Comparison of ENCODE assay signal across 8 mouse cellular contexts in the genomic region with DNA sequence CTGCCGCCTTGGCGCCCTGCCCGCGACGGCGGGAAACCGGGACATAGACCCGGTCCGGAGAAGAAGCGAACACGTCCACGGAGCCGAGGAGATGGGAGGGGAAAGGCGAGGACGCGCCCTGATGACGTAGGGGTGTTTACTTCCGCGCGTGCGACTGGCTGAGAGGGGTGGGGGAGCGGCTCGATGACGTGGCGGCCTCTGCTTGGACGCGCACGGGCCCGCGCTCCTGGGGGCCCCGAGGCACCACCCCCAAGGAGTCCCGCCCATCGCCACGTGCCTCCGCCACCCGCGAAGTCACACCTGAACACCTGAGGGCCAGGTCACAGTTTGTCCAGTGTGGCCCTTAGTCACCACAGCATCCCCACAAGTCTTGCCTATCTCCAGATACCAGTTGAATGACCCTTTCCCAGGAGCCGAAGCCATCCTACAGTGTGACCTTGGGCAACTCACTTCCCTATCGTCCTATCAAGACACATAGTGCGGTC. TPM values are rescaled to one million over a fixed set of nuclear protein-coding genes. Genes with fewer than 3 reads are reported as not detected.
DNase-seq lines count a peak whose midpoint lies in the region; ATAC-seq and TF ChIP-seq lines count a peak whose summit lies in the region.

A gene (minus strand): TSS at position 242 of the 485 bp plus-strand sequence.

- ATAC-seq in embryonic facial prominence, embryonic 14.5 days (ENCODE audit: low read depth): peak; percentile 94
- peak; percentile 95 for ATAC-seq in limb, embryonic 14.5 days (ENCODE audit: low FRiP score, low read depth)
- ATAC-seq in midbrain, postnatal 0 days (ENCODE audit: low FRiP score): peak; percentile 94

- no peaks in the 10 kb centered on the region for H3K27me3 ChIP-seq in embryonic facial prominence, embryonic 14.5 days (replicated peaks; ENCODE audit: control insufficient read depth, insufficient read depth, low read length)
- no peaks in the 10 kb centered on the region for H3K27me3 ChIP-seq in limb, embryonic 14.5 days (ENCODE audit: control insufficient read depth, insufficient read depth, low read length)
- no peaks in the 10 kb centered on the region for H3K27me3 ChIP-seq in midbrain, postnatal 0 days (ENCODE audit: insufficient read depth, low read length)

- TF ChIP-seq CTCF in midbrain, postnatal 0 days (IDR thresholded peaks at IDR 0.05): no peak

- H3K36me3 ChIP-seq in embryonic facial prominence, embryonic 14.5 days (ENCODE audit: control insufficient read depth, insufficient read depth, low read length): peaks cover 9% of the 10 kb centered on the region
- peaks cover 32% of the 10 kb centered on the region for H3K36me3 ChIP-seq in limb, embryonic 14.5 days (ENCODE audit: control insufficient read depth, insufficient read depth, low read length)
- H3K36me3 ChIP-seq in midbrain, postnatal 0 days (ENCODE audit: insufficient read depth, low read length): peaks cover 5% of the 10 kb centered on the region; the same call in 1 of the 2 replicates

- H3K9ac ChIP-seq in embryonic facial prominence, embryonic 14.5 days (ENCODE audit: low read depth, low read length): peak within 1 kb of the TSS; percentile 77
- H3K9ac ChIP-seq in limb, embryonic 14.5 days (ENCODE audit: low read depth, low read length, severe bottlenecking): peak within 1 kb of the TSS; percentile 76
- H3K9ac ChIP-seq in midbrain, postnatal 0 days (replicated peaks; ENCODE audit: low read length, poor library complexity, severe bottlenecking): peak within 1 kb of the TSS; percentile 60

- H3K9me3 ChIP-seq in embryonic facial prominence, embryonic 14.5 days (ENCODE audit: control insufficient read depth, low read length): no peaks in the 10 kb centered on the region
- H3K9me3 ChIP-seq in limb, embryonic 14.5 days (ENCODE audit: control insufficient read depth, low read length): no peaks in the 10 kb centered on the region
- H3K9me3 ChIP-seq in midbrain, postnatal 0 days (ENCODE audit: low read length): no peaks in the 10 kb centered on the region

- H3K4me3 ChIP-seq in embryonic facial prominence, embryonic 14.5 days (ENCODE audit: low read depth, low read length): peak within 1 kb of the TSS; percentile 84
- H3K4me3 ChIP-seq in limb, embryonic 14.5 days (replicated peaks; ENCODE audit: low read length): peak within 1 kb of the TSS; percentile 98
- peak within 1 kb of the TSS; percentile 99 for H3K4me3 ChIP-seq in midbrain, postnatal 0 days (ENCODE audit: low read depth, low read length)

- H3K27ac ChIP-seq in embryonic facial prominence, embryonic 14.5 days (replicated peaks; ENCODE audit: low read depth, low read length): peak within 1 kb of the TSS; percentile 80
- peak within 1 kb of the TSS; percentile 76 for H3K27ac ChIP-seq in limb, embryonic 14.5 days (replicated peaks; ENCODE audit: low read depth, low read length)
- peak within 1 kb of the TSS; percentile 60 for H3K27ac ChIP-seq in midbrain, postnatal 0 days (ENCODE audit: low read depth, low read length)

- DNase-seq in 3T3-L1 (ENCODE audit: low read depth, low spot score): peak; percentile 65
- peak; percentile 79 to 82 for DNase-seq in adrenal gland, postnatal 4 days (ENCODE audit: low spot score in 2 of 2)
- DNase-seq in embryonic facial prominence, embryonic 14.5 days (ENCODE audit: low spot score): peak; percentile 95
- peak; percentile 89 for DNase-seq in heart, adult 8-10 months (ENCODE audit: low spot score)
- DNase-seq in kidney, adult 9 months: peak; percentile 93
- peak; percentile 92 for DNase-seq in limb, embryonic 14.5 days (ENCODE audit: low spot score)
- peak; percentile 95 for DNase-seq in midbrain, postnatal 0 days (ENCODE audit: low spot score)
- DNase-seq in spleen, postnatal 14 days (ENCODE audit: low spot score in 2 of 2): peak; percentile 81 to 91

- 21% methylated on average over 10 of the region's 40 CpGs for WGBS in embryonic facial prominence, embryonic 14.5 days
- 6% methylated on average over 32 of the region's 40 CpGs for WGBS in limb, embryonic 14.5 days
- WGBS in midbrain, postnatal 0 days: 6% methylated on average over 40 of the region's 40 CpGs

- no peaks in the 10 kb centered on the region for H3K4me1 ChIP-seq in embryonic facial prominence, embryonic 14.5 days (ENCODE audit: control insufficient read depth, insufficient read depth, low read length)
- H3K4me1 ChIP-seq in limb, embryonic 14.5 days (ENCODE audit: control insufficient read depth, insufficient read depth, low read length): peaks cover 8% of the 10 kb centered on the region
- H3K4me1 ChIP-seq in midbrain, postnatal 0 days (ENCODE audit: insufficient read depth, low read length): no peaks in the 10 kb centered on the region

- peak within 1 kb of the TSS; percentile 62 for H3K4me2 ChIP-seq in embryonic facial prominence, embryonic 14.5 days (ENCODE audit: low read depth, low read length)
- peak within 1 kb of the TSS; percentile 51 for H3K4me2 ChIP-seq in limb, embryonic 14.5 days (replicated peaks; ENCODE audit: low read depth, low read length, severe bottlenecking)
- peak within 1 kb of the TSS; percentile 78 for H3K4me2 ChIP-seq in midbrain, postnatal 0 days (ENCODE audit: low read depth, low read length, poor library complexity, severe bottlenecking)

- TF ChIP-seq POLR2A in limb, embryonic 14.5 days (IDR thresholded peaks at IDR 0.05; ENCODE audit: borderline replicate concordance, extremely low read depth, insufficient read depth, insufficient read length): no peak

RNA-seq across cellular contexts. Expression of the gene that starts here (rescaled TPM):
- 10 to 100 TPM; 40.1 to 41.1 TPM for total RNA-seq in adrenal gland, postnatal 4 days (2021)
- polyA plus RNA-seq in embryonic facial prominence, embryonic 14.5 days (2014; fragmentation: Nextera tagmentation; extraction: Ambion mirVana): 19.9 and 21.8 TPM in 2 replicates
- 10 to 100 TPM; 16.0 to 20.9 (median 17.3) TPM for total RNA-seq in heart, adult 8-10 months (2022)
- 13.9 and 15.2 TPM in 2 replicates for polyA plus RNA-seq in limb, embryonic 14.5 days (2012; rRNA removed)
- polyA plus RNA-seq in limb, embryonic 14.5 days (2014; fragmentation: Nextera tagmentation; extraction: Ambion mirVana): 23.3 and 27.8 TPM in 2 replicates
- 14.9 and 18.2 TPM in 2 replicates for total RNA-seq in midbrain, postnatal 0 days (2014; rRNA removed)
- 10.2 and 11.1 TPM in 2 replicates for polyA plus RNA-seq in midbrain, postnatal 0 days (2015; fragmentation: Nextera tagmentation; extraction: Ambion mirVana)

Comparison
In these comparisons a context has a peak if more than half of its experiments do, and no peak if none do; other contexts are left out.
1. Peak in every context shown above with its lines: DNase-seq, ATAC-seq, H3K4me3 ChIP-seq and H3K27ac ChIP-seq.